Mouse (Mus musculus) lung, embryonic 14.5 days (tissue): ENCODE results near the gene Gpr37. TPM values are rescaled to one million over a fixed set of nuclear protein-coding genes. Genes with fewer than 3 reads are reported as not detected.

Experiments used
- ATAC-seq: fragments of 200-750 bp; cut with Nextera tagmentation; 2 replicates; pipeline ENCODE4 v1.8.0; 2017; ENCODE audit warnings: mild to moderate bottlenecking, moderate TSS enrichment, moderate library complexity; ENCODE audit not compliant: insufficient read depth
- DNase-seq: peaks from one replicate; pipeline ENCODE4 v3.0.0-alpha.2; 2015
- H3K27ac ChIP-seq: fragments of 300-500 bp; sonication (generic); 2 replicates; pipeline ENCODE4 v1.5.1; 2014; ENCODE audit warnings: low read depth, mild to moderate bottlenecking, moderate library complexity
- H3K27me3 ChIP-seq: fragments of 300-500 bp; sonication (generic); 2 replicates; pipeline ENCODE4 v1.6.1; 2014; ENCODE audit warnings: low read length, control low read depth; ENCODE audit not compliant: insufficient read depth
- H3K36me3 ChIP-seq: fragments of 300-500 bp; sonication (generic); 2 replicates; pipeline ENCODE4 v1.6.1; 2014; ENCODE audit warnings: control low read depth; ENCODE audit not compliant: insufficient read depth
- H3K4me1 ChIP-seq: fragments of 300-500 bp; sonication (generic); 2 replicates; pipeline ENCODE4 v1.6.1; 2014; ENCODE audit warnings: antibody characterized with exemption, control low read depth; ENCODE audit not compliant: insufficient read depth
- H3K4me2 ChIP-seq: fragments of 300-500 bp; sonication (generic); 2 replicates; pipeline ENCODE4 v1.6.1; 2014; ENCODE audit warnings: mild to moderate bottlenecking
- H3K4me3 ChIP-seq: fragments of 300-500 bp; sonication (generic); 2 replicates; pipeline ENCODE4 v1.5.1; 2014; ENCODE audit warnings: low read depth, low read length
- H3K9ac ChIP-seq: fragments of 300-500 bp; sonication (generic); 2 replicates; pipeline ENCODE4 v1.6.1; 2014
- H3K9me3 ChIP-seq: fragments of 300-500 bp; sonication (generic); 2 replicates; pipeline ENCODE4 v1.6.1; 2016; ENCODE audit warnings: low read depth, low read length, control low read depth
- CTCF ChIP-seq: IDR thresholded peaks from 2 replicates; pipeline ENCODE4 v1.5.1; 2016; ENCODE audit warnings: antibody characterized with exemption, low read depth
- WGBS: fragments of 180-500 bp; shearing (Covaris S2); extraction: QIAGEN DNeasy Blood & Tissue Kit; methylation state at CpG from one replicate; pipeline ENCODE4 v1.1.7; 2014; 5-methylcytosine and 5-hydroxymethylcytosine counted together
- polyA plus RNA-seq: library from polyadenylated mRNA; unstranded; fragments of >200 nt; fragmentation: Nextera tagmentation; extraction: Ambion mirVana; gene quantifications from 2 replicates; pipeline ENCODE4 v1.2.1, GENCODE M21; 2014

The Gpr37 gene
- 0.49 and 0.58 TPM in 2 replicates for polyA plus RNA-seq

DNA sequence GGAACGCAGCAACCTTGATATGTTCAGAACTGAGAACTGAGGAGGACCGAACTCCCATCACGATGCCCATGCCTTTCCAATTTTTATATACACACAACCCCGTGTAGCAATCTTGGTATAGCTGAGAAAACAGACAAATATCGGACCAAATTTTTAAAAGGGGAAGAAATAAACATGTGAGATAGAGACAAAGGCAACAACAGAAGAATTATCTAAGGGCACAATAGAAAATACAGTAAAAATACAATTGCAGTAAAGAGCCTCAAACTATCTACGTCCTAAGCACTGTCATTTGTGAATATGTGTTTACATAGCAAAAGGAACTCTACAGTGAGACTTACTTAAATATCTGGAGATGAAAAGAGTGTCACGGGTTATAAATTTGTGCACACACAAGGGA lies at the start of gene Gpr37:
Gpr37 (minus strand) TSS at position 101 of the 400 bp plus-strand sequence.
- Histone ChIP-seq H3K4me3 (peak within 1 kb of the TSS; percentile 51), H3K9ac (peak within 1 kb of the TSS; percentile 48), H3K9me3 (no peaks in the 10 kb centered on the region), H3K36me3 (no peaks in the 10 kb centered on the region), H3K4me2 (peak within 1 kb of the TSS; percentile 94), H3K27me3 (peaks cover 9% of the 10 kb centered on the region), H3K27ac (0 out of 2 replicates have a peak within 1 kb of the TSS, but pooled peaks have one; percentile 3), H3K4me1 (0 out of 2 replicates have a peak, but pooled peaks cover 3% of the 10 kb centered on the region)
- WGBS: 30% methylated on average over 7 of the region's 7 CpGs
- ATAC-seq (no peak), DNase-seq (no peak)
- no peak for TF ChIP-seq CTCF

DNA sequence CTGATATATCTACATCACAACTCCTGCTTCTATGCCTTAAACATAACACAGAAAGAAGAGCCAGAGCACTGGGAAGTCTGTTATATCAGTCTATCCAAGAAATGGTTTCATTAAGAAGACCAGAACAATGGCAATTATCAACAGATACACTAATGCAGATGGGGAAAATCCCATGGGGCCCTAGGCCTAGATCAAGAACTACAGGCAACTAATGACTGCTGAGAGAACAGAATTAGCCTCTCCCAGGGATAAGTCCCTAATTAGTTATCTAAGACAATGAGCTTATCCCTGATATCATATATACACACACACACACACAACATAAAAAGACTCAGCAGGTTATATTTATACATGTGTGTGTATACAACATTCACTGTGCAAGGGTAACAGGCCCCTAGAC lies 46.0 kb upstream of the Gpr37 start:
- Histone ChIP-seq H3K27ac (no peak overlapping the region), H3K4me2 (no peak overlapping the region), H3K36me3 (no peaks in the 10 kb centered on the region), H3K9ac (no peak overlapping the region), H3K27me3 (no peaks in the 10 kb centered on the region), H3K4me3 (no peak overlapping the region), H3K9me3 (no peaks in the 10 kb centered on the region), H3K4me1 (no peaks in the 10 kb centered on the region)
- TF ChIP-seq CTCF: no peak
- no peak for DNase-seq
- no peak for ATAC-seq

DNA sequence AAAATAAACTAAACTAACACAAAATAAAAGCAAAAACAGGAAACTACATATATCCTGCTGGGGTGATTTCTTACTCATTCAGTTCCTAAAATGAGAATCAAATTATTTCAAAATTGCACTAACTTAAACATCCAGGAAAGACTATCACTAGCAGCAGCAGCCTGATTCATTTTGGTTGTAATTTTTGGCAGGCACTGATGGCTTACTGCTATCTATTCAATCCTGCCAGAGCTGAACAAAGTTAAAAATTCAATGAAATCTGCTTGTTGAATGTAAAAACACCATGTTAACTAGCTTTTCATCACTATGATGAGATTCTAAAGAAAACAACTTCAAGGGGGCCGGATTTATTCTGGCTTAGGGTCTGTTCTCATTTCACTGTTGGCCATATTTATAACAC lies 36.0 kb upstream of the Gpr37 start:
- H3K9ac ChIP-seq: no peak overlapping the region
- H3K4me1 ChIP-seq: no peaks in the 10 kb centered on the region
- no peaks in the 10 kb centered on the region for H3K27me3 ChIP-seq
- H3K9me3 ChIP-seq: no peaks in the 10 kb centered on the region
- DNase-seq (no peak), ATAC-seq (no peak)
- TF ChIP-seq CTCF: no peak
- no peak overlapping the region for H3K4me3 ChIP-seq
- H3K27ac ChIP-seq: no peak overlapping the region
- no peak overlapping the region for H3K4me2 ChIP-seq
- no peaks in the 10 kb centered on the region for H3K36me3 ChIP-seq
- WGBS: 80% methylated on average over 1 of the region's 1 CpGs

DNA sequence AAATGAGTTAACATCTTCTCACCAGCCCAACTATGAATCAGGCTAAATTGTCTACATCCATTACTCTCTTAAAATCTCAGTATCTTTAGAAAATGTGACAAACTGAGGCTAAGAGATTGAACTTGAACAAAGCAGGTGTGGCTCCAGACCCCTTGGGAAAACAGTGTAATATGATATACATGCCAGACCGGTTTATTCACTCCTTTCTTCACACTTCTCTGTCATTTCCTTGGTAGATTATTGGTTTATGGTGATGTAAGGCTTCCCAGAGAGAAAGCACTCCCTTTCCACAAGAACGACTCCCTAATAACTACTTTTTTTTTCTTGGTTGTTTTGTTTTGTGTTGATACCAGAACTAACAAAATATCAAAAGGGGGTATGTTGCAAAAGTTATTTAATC lies 20.1 kb upstream of the Gpr37 start:
- no peaks in the 10 kb centered on the region for H3K9me3 ChIP-seq
- 32% methylated on average over 2 of the region's 2 CpGs for WGBS
- H3K9ac ChIP-seq: no peak overlapping the region
- no peaks in the 10 kb centered on the region for H3K4me1 ChIP-seq
- H3K4me3 ChIP-seq: no peak overlapping the region
- TF ChIP-seq CTCF: no peak
- ATAC-seq: peak; percentile 73; the same call in 1 of the 2 replicates
- no peaks in the 10 kb centered on the region for H3K27me3 ChIP-seq
- no peak overlapping the region for H3K27ac ChIP-seq
- no peak overlapping the region for H3K4me2 ChIP-seq
- DNase-seq: peak; percentile 46
- H3K36me3 ChIP-seq: no peaks in the 10 kb centered on the region

DNA sequence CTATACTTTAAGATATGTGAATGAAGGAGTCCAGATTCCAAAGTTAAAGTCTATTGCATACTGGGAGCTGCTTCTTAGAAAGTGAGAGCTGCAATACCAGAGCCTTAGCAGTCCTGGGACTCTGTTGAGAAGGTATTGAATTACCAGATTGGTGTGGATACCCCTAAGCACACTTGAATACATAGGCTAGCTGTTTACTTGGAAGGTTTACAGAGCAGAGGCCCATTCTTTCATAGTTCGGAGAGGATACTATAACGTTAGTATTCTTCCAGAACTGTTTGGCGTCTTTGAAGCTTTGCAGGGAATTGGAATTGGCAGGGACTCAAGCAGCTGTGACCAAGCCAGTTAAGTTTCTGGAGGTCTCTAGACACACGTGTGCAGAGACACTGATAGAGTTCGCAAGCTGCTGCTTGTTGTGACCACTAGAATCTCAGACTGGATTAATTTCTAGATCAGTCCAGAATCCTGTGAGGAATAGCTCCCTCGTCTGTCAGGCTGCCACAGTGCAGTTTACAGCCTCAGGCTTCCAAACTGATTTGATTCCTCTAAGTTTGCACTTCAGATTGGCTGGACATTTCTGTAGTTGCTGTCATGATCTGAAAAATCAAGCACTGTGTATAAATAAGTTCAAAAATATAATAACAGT lies 18.8 kb upstream of the Gpr37 start:
- Histone ChIP-seq H3K27me3 (no peaks in the 10 kb centered on the region), H3K9ac (no peak overlapping the region), H3K4me3 (no peak overlapping the region), H3K4me2 (no peak overlapping the region), H3K9me3 (no peaks in the 10 kb centered on the region), H3K4me1 (no peaks in the 10 kb centered on the region), H3K36me3 (no peaks in the 10 kb centered on the region), H3K27ac (no peak overlapping the region)
- DNase-seq (peak; percentile 78), ATAC-seq (peak; percentile 91)
- 21% methylated on average over 6 of the region's 6 CpGs for WGBS
- TF ChIP-seq CTCF: peak; percentile 64

DNA sequence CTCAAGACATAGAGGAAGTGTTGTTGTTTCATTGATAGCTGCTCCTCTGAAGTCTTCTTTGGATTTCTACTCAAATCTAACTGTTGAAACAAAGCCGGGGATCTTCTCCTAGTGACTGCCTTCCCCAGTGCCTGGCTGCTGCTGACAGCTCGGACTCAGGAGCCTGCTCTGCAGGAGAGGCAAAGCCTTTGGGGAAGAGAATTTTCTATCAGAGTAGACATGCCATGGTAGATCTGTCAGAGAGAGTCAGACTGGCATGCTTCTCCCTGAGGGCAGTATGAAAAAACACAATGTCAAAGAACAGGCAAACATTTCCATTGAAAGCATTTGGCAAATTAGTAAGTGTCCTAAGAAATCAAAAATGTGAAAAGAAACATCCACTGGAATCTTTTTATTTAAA lies 9.4 kb upstream of the Gpr37 start:
- H3K9me3 ChIP-seq: no peaks in the 10 kb centered on the region
- H3K36me3 ChIP-seq: no peaks in the 10 kb centered on the region
- no peak overlapping the region for H3K27ac ChIP-seq
- DNase-seq (no peak), ATAC-seq (no peak)
- H3K27me3 ChIP-seq: no peaks in the 10 kb centered on the region
- no peaks in the 10 kb centered on the region for H3K4me1 ChIP-seq
- no peak for TF ChIP-seq CTCF
- H3K9ac ChIP-seq: no peak overlapping the region
- no peak overlapping the region for H3K4me3 ChIP-seq
- no peak overlapping the region for H3K4me2 ChIP-seq
- 32% methylated on average over 2 of the region's 2 CpGs for WGBS

DNA sequence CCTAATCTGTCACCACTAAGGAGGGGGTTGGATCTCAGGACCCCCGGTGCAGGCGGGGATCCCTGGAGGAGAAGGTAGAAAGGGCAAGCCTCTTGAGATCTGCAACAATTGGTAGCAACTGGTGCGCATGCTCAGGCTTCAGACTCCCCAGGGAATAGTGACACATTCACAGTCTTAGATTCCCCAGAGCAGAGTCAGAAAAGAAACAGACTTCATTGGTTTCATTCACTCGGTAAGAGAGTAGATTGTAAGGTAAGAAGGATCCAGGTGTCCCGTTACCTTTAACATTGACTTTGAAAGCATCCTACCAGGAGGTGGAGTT lies 284 bp downstream of the Gpr37 start:
- Histone ChIP-seq H3K4me1 (0 out of 2 replicates have a peak, but pooled peaks cover 3% of the 10 kb centered on the region), H3K4me3 (peak overlapping the region; percentile 51), H3K36me3 (no peaks in the 10 kb centered on the region), H3K9ac (peak overlapping the region; percentile 48), H3K9me3 (no peaks in the 10 kb centered on the region), H3K27me3 (peaks cover 9% of the 10 kb centered on the region), H3K27ac (no peak overlapping the region), H3K4me2 (peak overlapping the region; percentile 94)
- DNase-seq (peak; percentile 67), ATAC-seq (peak; percentile 45)
- 4% methylated on average over 5 of the region's 5 CpGs for WGBS
- no peak for TF ChIP-seq CTCF
